Mouse (Mus musculus): ENCODE measurements around the gene Hoxb3. TPM values are rescaled to one million over a fixed set of nuclear protein-coding genes. Genes with fewer than 3 reads are reported as not detected.

Gene Hoxb3
- total RNA-seq, 2 experiments from 2014 or later: 40.5 to 44.5 TPM

GRCm38 (mm10) chr11:96351831-96352230 is 28.7 kb downstream of the Hoxb3 start:
- no peak for DNase-seq (ENCODE audit: low spot score in 2 of 2)

GRCm38 (mm10) chr11:96352691-96353521 is 29.8 kb downstream of the Hoxb3 start:
- DNase-seq (ENCODE audit: low spot score in 2 of 2): no peak

- no peak for DNase-seq (ENCODE audit: low spot score in 2 of 2)
These were observed 30.4 kb downstream of the Hoxb3 start for GRCm38 (mm10) chr11:96353522-96353841.

GRCm38 (mm10) chr11:96353939-96354338 is 30.8 kb downstream of the Hoxb3 start:
- DNase-seq (ENCODE audit: low spot score in 2 of 2): no peak

GRCm38 (mm10) chr11:96354376-96354775 is 31.2 kb downstream of the Hoxb3 start:
- no peak for DNase-seq (ENCODE audit: low spot score in 2 of 2)

GRCm38 (mm10) chr11:96354801-96355311 is 31.7 kb downstream of the Hoxb3 start:
- DNase-seq (ENCODE audit: low spot score in 2 of 2): no peak

- no peak for DNase-seq (ENCODE audit: low spot score in 2 of 2)
These were observed 40.7 kb downstream of the Hoxb3 start for GRCm38 (mm10) chr11:96363807-96364206.

GRCm38 (mm10) chr11:96365441-96366091 is 42.4 kb downstream of the Hoxb3 start, which contains the start of gene Hoxb1:
Hoxb1 (plus strand) TSS chr11:96365752.
- no peak for DNase-seq (ENCODE audit: low spot score in 2 of 2)

GRCm38 (mm10) chr11:96366092-96367041 is 43.2 kb downstream of the Hoxb3 start:
- DNase-seq (ENCODE audit: low spot score in 2 of 2): no peak

- no peak for DNase-seq (ENCODE audit: low spot score in 2 of 2)
These were observed 44.0 kb downstream of the Hoxb3 start for GRCm38 (mm10) chr11:96367141-96367540.

GRCm38 (mm10) chr11:96368686-96369085 is 45.6 kb downstream of the Hoxb3 start:
- no peak for DNase-seq (ENCODE audit: low spot score in 2 of 2)

GRCm38 (mm10) chr11:96369140-96369539 is 46.0 kb downstream of the Hoxb3 start:
- DNase-seq (ENCODE audit: low spot score in 2 of 2): no peak

GRCm38 (mm10) chr11:96371726-96372125 is 48.6 kb downstream of the Hoxb3 start:
- DNase-seq (ENCODE audit: low spot score in 2 of 2): no peak

- DNase-seq (ENCODE audit: low spot score in 2 of 2): no peak
These were observed 49.4 kb downstream of the Hoxb3 start for GRCm38 (mm10) chr11:96372519-96372918.

GRCm38 (mm10) chr11:96374810-96375209 is 51.7 kb downstream of the Hoxb3 start:
- no peak for DNase-seq (ENCODE audit: low spot score in 2 of 2)

- no peak for DNase-seq (ENCODE audit: low spot score in 2 of 2)
These were observed 60.3 kb downstream of the Hoxb3 start for GRCm38 (mm10) chr11:96383381-96383780.

GRCm38 (mm10) chr11:96387635-96388034 is 64.5 kb downstream of the Hoxb3 start:
- DNase-seq (ENCODE audit: low spot score in 2 of 2): no peak

- no peak for DNase-seq (ENCODE audit: low spot score in 2 of 2)
These were observed 73.9 kb downstream of the Hoxb3 start for GRCm38 (mm10) chr11:96396772-96397626.
